Mouse (Mus musculus) heart, embryonic 16.5 days (tissue): ENCODE data around the gene Colgalt2. TPM values are rescaled to one million over a fixed set of nuclear protein-coding genes. Genes with fewer than 3 reads are reported as not detected.

Experiments
- ATAC-seq: fragments of 200-750 bp; cut with Nextera tagmentation; replicated peaks from 2 replicates; pipeline ENCODE4 v1.8.0; 2017; ENCODE audit warnings: moderate number of reproducible peaks; ENCODE audit not compliant: insufficient read depth, low FRiP score; ENCODE audit errors: extremely low read depth
- H3K27ac ChIP-seq: fragments of 300-500 bp; sonication (generic); 2 replicates; pipeline ENCODE4 v1.5.1; 2014; ENCODE audit warnings: mild to moderate bottlenecking, low read length, control low read depth, moderate library complexity
- H3K27me3 ChIP-seq: fragments of 300-500 bp; sonication (generic); 2 replicates; pipeline ENCODE4 v1.6.1; 2014; ENCODE audit warnings: low read length, mixed read lengths; ENCODE audit not compliant: control insufficient read depth, insufficient read depth
- H3K36me3 ChIP-seq: fragments of 300-500 bp; sonication (generic); 2 replicates; pipeline ENCODE4 v1.6.1; 2014; ENCODE audit not compliant: control insufficient read depth, insufficient read depth
- H3K4me1 ChIP-seq: fragments of 300-500 bp; sonication (generic); 2 replicates; pipeline ENCODE4 v1.6.1; 2014; ENCODE audit warnings: low read length, mixed read lengths; ENCODE audit not compliant: control insufficient read depth, insufficient read depth
- H3K4me2 ChIP-seq: fragments of 300-500 bp; sonication (generic); 2 replicates; pipeline ENCODE4 v1.6.1; 2014; ENCODE audit warnings: low read depth, mild to moderate bottlenecking, control low read depth, low read length
- H3K4me3 ChIP-seq: fragments of 300-500 bp; sonication (generic); 2 replicates; pipeline ENCODE4 v1.5.1; 2014; ENCODE audit warnings: mild to moderate bottlenecking, control low read depth, low read length
- H3K9ac ChIP-seq: fragments of 300-500 bp; sonication (generic); 2 replicates; pipeline ENCODE4 v1.6.1; 2014; ENCODE audit warnings: low read length, control low read depth
- H3K9me3 ChIP-seq: fragments of 300-500 bp; sonication (generic); replicated peaks from 2 replicates; pipeline ENCODE4 v1.6.1; 2016; ENCODE audit warnings: low read length; ENCODE audit not compliant: control insufficient read depth
- WGBS: fragments of 180-500 bp; shearing (Covaris S2); extraction: QIAGEN DNeasy Blood & Tissue Kit; methylation state at CpG from one replicate; pipeline ENCODE4 v1.1.7; 2014; 5-methylcytosine and 5-hydroxymethylcytosine counted together
- polyA plus RNA-seq: library from polyadenylated mRNA; unstranded; fragments of >200 nt; fragmentation: Nextera tagmentation; extraction: Ambion mirVana; gene quantifications from 2 replicates; pipeline ENCODE4 v1.2.1, GENCODE M21; 2015

Colgalt2 gene
- polyA plus RNA-seq, 1 experiment from 2014 or later, result 2.0 TPM

DNA sequence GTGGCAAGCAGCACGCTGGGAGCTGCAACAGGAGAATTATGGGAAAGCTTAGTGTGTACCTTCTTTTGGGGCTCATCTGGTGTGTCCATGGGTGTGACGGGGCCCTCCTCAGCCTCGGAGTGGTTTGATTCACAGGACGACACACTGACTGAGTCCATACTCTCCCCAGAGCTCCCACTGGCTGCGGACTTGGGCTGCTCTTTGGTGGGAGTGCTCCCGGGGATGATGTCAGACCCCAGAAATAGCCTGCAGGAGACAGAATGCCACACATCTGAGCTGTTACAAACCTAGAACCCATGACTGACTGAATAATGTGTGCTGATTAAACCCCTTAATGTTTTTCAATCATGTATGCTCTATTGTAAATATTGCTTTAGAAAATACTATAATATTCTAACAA, 128.6 kb downstream of the Colgalt2 start:
- no peaks in the 10 kb centered on the region for H3K27me3 ChIP-seq
- H3K27ac ChIP-seq, result peak overlapping the region; percentile 98
- H3K36me3 ChIP-seq, result peaks cover 27% of the 10 kb centered on the region
- 0 out of 2 replicates have a peak, but pooled peaks have one; percentile 55 for ATAC-seq
- peaks cover 55% of the 10 kb centered on the region for H3K4me1 ChIP-seq
- H3K4me3 ChIP-seq, result no peak overlapping the region
- H3K9me3 ChIP-seq, result no peaks in the 10 kb centered on the region
- 34% methylated on average over 6 of the region's 6 CpGs for WGBS
- H3K9ac ChIP-seq, result peak overlapping the region; percentile 45
- H3K4me2 ChIP-seq, result no peak overlapping the region

DNA sequence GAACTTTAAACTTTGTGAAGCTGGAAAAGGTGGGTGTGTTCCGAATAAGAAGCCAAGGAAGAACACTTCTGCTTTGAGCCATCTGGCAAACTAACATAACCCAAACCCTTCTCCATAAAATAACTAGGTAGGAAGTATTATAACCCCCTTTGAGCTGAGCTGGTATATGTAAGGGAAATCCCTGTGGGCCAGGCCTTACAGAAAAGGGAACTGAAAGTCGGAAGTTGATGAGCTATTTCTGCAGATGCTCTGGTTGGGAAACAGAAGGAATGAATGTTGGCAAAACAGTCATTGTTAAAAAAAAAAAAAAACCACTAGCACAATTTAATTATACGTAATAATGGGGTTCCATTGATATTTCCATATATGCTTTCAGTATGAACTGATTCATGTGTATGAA, 129.1 kb downstream of the Colgalt2 start:
- Histone ChIP-seq H3K4me2 (no peak overlapping the region), H3K9me3 (no peaks in the 10 kb centered on the region), H3K4me1 (peaks cover 52% of the 10 kb centered on the region), H3K36me3 (peaks cover 23% of the 10 kb centered on the region), H3K9ac (no peak overlapping the region), H3K27ac (peak overlapping the region; percentile 44), H3K27me3 (no peaks in the 10 kb centered on the region), H3K4me3 (no peak overlapping the region)
- no peak for ATAC-seq
- 80% methylated on average over 3 of the region's 3 CpGs for WGBS

DNA sequence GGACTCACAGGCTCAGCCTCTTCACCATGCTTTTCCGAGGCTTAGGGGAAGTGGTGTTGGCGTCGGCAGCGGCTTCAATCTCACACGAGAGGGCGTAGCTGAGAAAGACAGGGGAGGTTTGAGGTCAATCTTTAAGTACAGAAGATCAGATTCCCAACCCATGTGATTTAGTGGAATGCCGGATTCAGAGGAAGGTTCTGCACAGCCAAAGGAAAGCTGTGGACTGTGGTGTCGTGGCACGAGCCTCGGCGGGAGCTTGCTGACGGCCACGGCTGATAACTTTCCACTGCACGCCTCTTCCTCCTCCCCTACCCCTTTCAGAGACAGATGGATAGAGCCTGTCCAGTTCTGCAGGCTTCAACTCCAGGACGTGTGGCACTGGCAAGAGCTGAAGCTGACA, 131.9 kb downstream of the Colgalt2 start:
- Histone ChIP-seq H3K9ac (0 out of 2 replicates have a peak overlapping the region, but pooled peaks have one; percentile 12), H3K4me1 (peaks cover 39% of the 10 kb centered on the region), H3K4me3 (no peak overlapping the region), H3K4me2 (no peak overlapping the region), H3K36me3 (peaks cover 20% of the 10 kb centered on the region), H3K9me3 (no peaks in the 10 kb centered on the region), H3K27ac (peak overlapping the region; percentile 63), H3K27me3 (no peaks in the 10 kb centered on the region)
- 10% methylated on average over 15 of the region's 15 CpGs for WGBS
- ATAC-seq, result peak; percentile 33; the same call in 1 of the 2 replicates

DNA sequence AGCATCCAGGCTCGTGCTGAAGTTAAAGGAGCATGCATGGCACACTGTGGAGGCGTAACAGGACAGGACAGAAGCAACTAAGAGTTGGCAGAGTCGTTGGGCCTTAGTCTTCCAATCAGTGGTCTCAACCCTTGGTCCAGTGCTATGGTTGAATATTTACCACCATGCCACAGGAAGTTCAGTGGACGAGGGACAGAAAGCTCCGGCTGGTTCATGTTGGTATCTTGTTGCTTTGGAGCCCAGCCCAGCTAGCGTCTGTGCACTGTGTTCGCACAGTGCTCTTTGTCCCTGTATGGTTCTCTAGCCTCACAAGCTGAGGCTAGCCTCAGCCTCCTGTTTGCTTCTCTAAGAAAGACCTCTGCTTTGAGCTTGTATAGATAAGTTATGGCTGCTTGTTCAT, 134.9 kb downstream of the Colgalt2 start:
- H3K27me3 ChIP-seq, result no peaks in the 10 kb centered on the region
- no peaks in the 10 kb centered on the region for H3K9me3 ChIP-seq
- 77% methylated on average over 7 of the region's 7 CpGs for WGBS
- peaks cover 26% of the 10 kb centered on the region for H3K4me1 ChIP-seq
- no peak for ATAC-seq
- H3K4me3 ChIP-seq, result no peak overlapping the region
- H3K9ac ChIP-seq, result no peak overlapping the region
- peaks cover 28% of the 10 kb centered on the region for H3K36me3 ChIP-seq
- H3K4me2 ChIP-seq, result no peak overlapping the region
- H3K27ac ChIP-seq, result no peak overlapping the region

DNA sequence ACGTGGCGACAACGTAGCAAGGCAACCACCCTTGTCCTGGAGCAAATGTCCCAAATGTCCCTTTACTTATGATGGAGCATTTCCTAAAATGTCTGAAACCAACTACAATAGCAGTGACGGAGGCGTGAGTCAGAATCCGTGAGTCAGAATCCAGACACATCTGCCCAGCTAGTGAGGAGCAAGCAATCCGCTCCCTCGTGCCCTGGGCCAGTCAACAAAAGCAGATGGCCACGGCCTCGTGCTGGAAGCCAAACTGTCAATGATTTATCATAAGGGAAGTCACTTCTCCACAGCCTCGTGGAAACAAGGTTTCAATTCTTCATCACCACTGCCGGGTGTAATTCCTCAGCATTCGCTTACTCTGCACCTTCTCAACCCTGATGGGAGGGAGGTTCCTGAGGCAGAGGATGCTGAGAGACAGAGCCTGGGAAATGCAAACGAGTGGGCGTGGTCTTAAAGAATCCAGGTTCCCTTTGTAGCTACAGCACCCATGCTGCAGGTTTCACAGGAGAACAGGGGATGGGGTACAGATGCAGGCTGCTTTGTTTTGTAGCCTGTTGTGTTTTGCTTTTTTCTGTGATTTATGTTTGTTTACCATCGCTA, 136.9 kb downstream of the Colgalt2 start:
- no peak overlapping the region for H3K4me3 ChIP-seq
- H3K36me3 ChIP-seq, result peaks cover 32% of the 10 kb centered on the region
- H3K27ac ChIP-seq, result no peak overlapping the region
- no peak overlapping the region for H3K4me2 ChIP-seq
- no peaks in the 10 kb centered on the region for H3K27me3 ChIP-seq
- H3K4me1 ChIP-seq, result peaks cover 24% of the 10 kb centered on the region
- WGBS, result 70% methylated on average over 16 of the region's 16 CpGs
- no peak for ATAC-seq
- no peaks in the 10 kb centered on the region for H3K9me3 ChIP-seq
- no peak overlapping the region for H3K9ac ChIP-seq

DNA sequence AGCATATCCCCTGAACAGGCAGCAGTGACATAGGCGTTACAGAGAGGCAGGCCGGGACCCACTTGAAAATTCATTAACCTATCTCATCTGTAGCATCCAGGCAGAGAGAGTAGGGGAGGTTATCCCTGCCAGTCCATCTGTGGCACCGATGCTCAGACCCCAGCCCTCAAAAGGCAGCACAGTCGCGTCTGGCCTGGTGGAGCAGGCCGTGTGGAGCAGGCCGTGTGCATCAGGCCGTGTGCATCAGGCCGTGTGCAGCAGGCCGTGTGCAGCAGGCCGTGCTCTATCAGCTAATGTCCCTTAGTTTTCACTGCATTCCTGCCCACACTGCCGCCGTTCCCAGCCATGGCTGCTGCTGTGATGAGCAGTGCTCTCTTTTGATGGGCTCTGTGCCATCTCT, 137.6 kb downstream of the Colgalt2 start:
- ATAC-seq, result no peak
- peaks cover 18% of the 10 kb centered on the region for H3K4me1 ChIP-seq
- no peaks in the 10 kb centered on the region for H3K27me3 ChIP-seq
- 81% methylated on average over 13 of the region's 13 CpGs for WGBS
- no peak overlapping the region for H3K4me3 ChIP-seq
- peaks cover 38% of the 10 kb centered on the region for H3K36me3 ChIP-seq
- H3K27ac ChIP-seq, result no peak overlapping the region
- no peak overlapping the region for H3K9ac ChIP-seq
- no peaks in the 10 kb centered on the region for H3K9me3 ChIP-seq
- no peak overlapping the region for H3K4me2 ChIP-seq

DNA sequence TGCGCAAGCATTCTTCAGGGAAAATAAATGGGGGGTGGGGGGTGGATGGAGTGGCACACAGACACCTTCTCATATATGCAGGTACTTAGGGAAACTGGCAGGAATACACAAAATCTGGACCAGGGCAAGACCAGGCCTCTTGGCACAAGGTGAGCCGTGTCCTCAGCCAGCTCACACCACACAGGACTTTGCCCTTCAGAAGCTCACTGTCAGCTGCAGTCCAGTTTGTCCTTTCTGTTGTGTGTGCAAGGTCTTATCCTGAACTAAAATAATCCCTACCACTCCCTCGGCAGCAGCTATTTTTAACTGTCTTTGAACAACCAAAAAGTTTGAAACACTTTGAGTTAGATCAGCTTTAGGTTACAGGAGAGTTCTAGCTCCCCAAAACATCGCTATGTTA, 139.2 kb downstream of the Colgalt2 start:
- Histone ChIP-seq H3K4me1 (peaks cover 6% of the 10 kb centered on the region; the same call in 1 of the 2 replicates), H3K4me3 (no peak overlapping the region), H3K36me3 (peaks cover 46% of the 10 kb centered on the region), H3K27me3 (no peaks in the 10 kb centered on the region), H3K9ac (no peak overlapping the region), H3K4me2 (peak overlapping the region; percentile 14; the same call in 1 of the 2 replicates), H3K27ac (peak overlapping the region; percentile 89), H3K9me3 (no peaks in the 10 kb centered on the region)
- 62% methylated on average over 4 of the region's 4 CpGs for WGBS
- ATAC-seq, result peak; percentile 89

DNA sequence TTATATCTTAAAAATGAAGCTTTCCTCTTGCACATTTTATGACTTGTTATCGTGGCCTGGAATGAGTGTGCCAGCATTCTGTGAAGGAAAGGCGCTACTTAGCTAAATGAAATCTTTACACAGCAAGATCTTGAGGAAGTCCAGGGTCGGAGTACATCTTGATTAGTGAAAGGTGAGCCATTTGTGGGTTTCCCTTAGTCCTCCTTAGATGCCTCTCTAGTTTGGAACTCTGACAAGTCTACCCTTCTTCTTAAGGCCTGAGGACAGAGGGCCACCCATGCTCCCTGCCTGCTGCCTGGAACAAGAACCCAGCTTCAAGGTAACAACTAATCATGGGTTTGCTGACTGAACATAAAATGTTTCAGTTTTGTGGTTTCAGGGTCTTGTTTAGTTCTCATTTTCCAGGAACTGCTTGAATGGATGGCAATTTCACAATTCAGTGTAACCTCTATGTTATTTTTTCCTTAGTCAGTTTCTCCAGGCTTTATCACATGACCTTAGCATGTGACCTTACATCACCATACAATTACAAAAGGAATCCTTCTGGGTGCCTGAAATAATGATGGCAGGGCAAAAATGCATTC, 140.8 kb downstream of the Colgalt2 start:
- Histone ChIP-seq H3K4me2 (no peak overlapping the region), H3K36me3 (peaks cover 56% of the 10 kb centered on the region), H3K4me3 (no peak overlapping the region), H3K4me1 (peaks cover 6% of the 10 kb centered on the region; the same call in 1 of the 2 replicates), H3K27ac (no peak overlapping the region), H3K9ac (no peak overlapping the region), H3K27me3 (no peaks in the 10 kb centered on the region), H3K9me3 (no peaks in the 10 kb centered on the region)
- 88% methylated on average over 3 of the region's 3 CpGs for WGBS
- ATAC-seq, result no peak

DNA sequence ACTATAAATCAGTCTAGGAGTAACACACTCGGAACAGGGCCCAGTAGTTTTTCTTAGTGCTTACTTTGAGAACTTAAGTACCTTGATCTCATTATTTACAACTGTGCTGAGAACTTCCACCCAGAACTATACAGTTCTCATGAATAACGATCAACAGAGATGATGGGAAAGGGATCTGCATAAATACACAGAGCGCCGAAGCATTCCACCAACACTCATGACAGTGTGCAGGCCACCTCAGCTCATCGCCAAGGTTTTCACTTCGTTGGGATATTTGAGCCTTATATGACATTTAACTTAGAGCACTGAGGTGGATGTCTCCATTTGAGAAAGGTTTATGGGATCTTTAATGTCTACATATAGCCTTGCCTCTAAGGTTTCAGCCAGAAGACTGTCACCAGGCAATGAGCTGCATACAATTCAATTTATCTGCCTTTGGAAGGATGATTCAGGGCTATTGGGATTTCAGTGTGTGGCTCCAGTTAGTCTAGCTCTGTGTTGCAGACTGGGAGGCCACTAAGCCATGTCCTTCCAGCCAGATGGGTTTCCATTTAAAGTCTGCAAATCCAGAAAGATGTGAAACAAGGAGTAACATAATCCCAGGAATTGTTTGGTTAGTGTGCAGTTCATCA, 143.2 kb downstream of the Colgalt2 start:
- no peaks in the 10 kb centered on the region for H3K9me3 ChIP-seq
- peaks cover 50% of the 10 kb centered on the region for H3K36me3 ChIP-seq
- no peak overlapping the region for H3K9ac ChIP-seq
- no peak for ATAC-seq
- no peak overlapping the region for H3K4me2 ChIP-seq
- peaks cover 6% of the 10 kb centered on the region; the same call in 1 of the 2 replicates for H3K4me1 ChIP-seq
- H3K27me3 ChIP-seq, result no peaks in the 10 kb centered on the region
- H3K27ac ChIP-seq, result no peak overlapping the region
- H3K4me3 ChIP-seq, result no peak overlapping the region
- WGBS, result 85% methylated on average over 6 of the region's 6 CpGs
